Mouse (Mus musculus): ENCODE measurements around the gene Capg.

The Capg gene

DNA sequence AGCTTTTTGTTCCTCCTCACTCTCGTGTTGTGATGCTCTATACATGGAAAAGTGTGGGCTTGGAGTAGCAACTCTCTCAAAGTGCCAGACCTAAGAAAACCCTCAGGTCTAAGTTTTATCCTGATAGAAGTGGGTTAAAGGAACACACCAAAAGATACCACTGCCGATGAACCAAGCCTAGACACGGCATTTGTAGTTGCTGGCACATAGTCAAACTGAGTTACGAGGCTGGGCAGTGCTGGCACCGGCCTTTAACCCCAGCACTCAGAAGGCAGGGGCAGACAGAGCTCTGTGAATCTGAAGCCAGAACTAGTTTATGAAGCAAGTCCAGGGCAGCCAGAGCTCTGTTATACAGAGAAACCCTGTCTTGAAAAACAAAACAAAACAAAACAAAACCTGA, 63.5 kb downstream of the Capg start:
- no peak for DNase-seq (ENCODE audit: low spot score in 2 of 2)

DNA sequence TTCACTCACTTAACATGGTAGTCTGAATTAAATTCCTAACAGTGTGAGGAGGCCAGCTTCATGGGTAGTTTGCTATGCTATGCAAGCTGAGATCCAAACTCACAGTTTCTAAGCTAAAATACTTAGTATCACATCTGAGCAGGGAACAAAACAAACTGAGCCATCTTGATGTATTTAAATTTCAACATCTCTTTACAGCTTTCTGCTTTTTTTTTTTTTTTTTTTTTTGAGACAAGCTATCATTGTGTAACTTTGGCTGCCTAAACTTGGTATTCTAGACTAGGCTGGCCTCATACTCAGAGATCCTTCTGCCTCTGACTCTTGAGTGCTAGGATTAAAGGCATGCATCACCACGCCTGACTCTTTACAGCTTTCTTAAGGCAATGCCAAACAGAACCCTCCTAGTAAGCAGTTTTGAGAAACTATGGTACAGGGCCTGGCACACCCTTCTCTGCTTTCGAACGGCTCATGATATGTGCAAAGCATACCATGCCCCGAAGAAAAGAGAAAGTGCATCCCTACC, 64.5 kb downstream of the Capg start:
- DNase-seq (ENCODE audit: low spot score in 2 of 2), result no peak

DNA sequence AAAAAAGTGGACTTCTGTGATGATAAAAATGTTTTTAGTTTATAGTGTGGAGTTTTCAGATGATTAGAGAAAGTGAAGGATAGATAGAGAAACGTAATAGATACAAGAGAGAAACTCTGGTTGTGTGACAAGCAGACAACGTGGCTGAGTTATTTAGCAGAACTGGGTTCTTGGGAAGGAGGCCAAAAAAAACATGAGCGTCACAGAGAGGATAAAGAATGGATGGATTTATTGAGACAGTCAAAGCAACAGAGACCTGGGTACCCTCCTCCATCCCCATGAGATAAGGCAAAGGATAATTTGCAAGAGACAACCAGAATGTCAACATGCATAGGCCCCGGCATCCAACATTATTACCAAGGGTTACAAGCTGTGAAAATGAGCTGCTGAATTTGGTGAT, 66.1 kb downstream of the Capg start:
- no peak for DNase-seq (ENCODE audit: low spot score in 2 of 2)

Data from left cerebral cortex, adult 9 months (tissue).